Mouse (Mus musculus) mouse embryonic stem cell (cell line): ENCODE data around the gene Sept9.

Source experiments
- in situ Hi-C, 2 experiments: fragments of 300-500 bp; cut with MboI; formaldehyde crosslinking; loops; 1 replicate in 1 of 2; 3 replicates in 1 of 2; pipeline ENCODE4 v1.14.3; 2019 to 2020; ENCODE audit warnings: low sequenced_read_pairs in 2 of 2, low pct_unique_long_range_greater_than_20kb in 1 of 2, mixed read lengths in 1 of 2; ENCODE audit not compliant: unreplicated experiment in 1 of 2

Sept9 gene

GRCm38 (mm10) chr11:117312028-117312901 lies 112.8 kb downstream of the Sept9 start:
- in situ Hi-C loops, result no loop called here

DNA sequence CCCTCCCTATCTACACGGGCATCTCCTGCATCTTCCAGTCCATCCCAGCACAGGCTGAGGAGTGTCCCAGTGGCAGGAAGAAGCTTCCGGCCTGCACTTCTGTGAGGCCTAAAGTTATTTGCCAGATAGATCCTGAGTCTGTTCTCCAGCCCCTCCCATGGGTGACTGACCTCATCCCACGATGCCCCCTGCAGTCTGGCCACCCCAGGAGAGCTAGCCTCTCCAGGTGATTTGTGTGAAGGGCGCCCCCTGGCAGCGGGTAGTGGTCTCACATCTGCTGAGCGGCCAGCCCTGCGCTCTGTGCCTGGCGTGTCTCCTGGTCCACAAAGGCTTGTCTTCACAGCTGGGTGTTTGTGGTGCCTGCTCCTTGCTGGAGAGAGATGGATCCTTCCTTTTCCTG lies 113.5 kb downstream of the Sept9 start:
- in situ Hi-C loops, result no loop called here

DNA sequence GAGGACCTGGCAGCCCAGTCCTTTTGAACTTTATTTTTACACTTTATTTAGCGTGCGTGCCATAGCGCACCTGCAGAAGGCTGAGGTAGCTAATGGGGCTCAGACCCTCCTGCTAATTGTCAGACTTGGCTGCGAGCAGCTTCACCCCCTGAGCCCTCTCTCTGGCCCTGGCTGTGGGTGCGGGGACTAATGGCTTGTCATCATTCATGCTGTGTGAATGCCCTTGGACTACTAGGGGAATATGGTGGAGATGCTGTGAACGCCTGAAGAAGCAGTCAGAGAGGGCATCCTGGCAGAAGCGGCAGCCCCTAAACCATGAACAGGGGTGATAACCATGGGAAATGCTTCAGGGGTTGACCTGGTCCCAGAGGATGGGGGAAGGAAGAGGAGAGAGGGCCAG lies 114.0 kb downstream of the Sept9 start:
- in situ Hi-C loops, result no loop called here

DNA sequence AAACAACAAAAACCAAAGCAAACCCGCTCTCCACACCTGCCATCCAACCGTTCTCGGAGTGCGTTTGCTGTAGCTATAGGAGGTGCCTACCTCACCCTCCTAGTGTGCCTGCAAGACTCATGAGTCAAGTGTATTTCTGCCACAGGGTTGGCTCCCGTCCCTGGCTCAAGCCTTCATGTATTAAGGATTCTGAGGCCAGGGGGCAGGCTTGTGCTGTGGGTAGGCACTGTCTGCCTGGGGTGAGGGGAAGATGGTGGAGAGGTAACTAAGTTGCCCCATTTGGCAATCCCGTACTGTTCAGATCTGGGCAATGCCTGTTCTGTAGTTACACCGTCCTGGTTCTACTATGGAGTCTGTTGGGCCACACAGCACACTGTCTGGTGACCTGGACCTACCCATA lies 114.6 kb downstream of the Sept9 start:
- in situ Hi-C loops, result no loop called here

- in situ Hi-C loops, result no loop called here
Measured at GRCm38 (mm10) chr11:117314520-117314919, 115.1 kb downstream of the Sept9 start.

DNA sequence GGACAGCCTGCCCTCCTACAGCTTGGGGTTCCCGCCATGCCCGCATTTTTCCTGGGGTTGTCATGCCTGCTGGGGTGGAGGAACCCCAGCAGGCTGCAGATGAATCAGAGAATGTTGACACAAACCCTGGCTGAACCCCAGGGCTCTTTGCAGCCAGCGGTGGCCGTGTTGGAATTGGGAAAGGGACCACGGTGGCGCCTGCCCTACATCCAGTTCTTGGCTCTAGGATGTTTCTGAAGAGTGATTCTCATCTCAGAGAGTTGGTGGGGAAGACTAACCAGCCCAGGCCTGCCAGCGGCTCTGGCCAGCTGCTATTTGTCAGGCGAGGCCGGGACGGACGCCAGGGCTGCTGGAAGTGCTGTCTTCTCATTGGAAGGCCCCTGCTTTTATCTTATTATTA lies 115.8 kb downstream of the Sept9 start:
- in situ Hi-C loops, result no loop called here

GRCm38 (mm10) chr11:117316441-117317331 lies 117.2 kb downstream of the Sept9 start:
- in situ Hi-C loops, result no loop called here

- in situ Hi-C loops, result no loop called here
Measured at GRCm38 (mm10) chr11:117317429-117318101, 118.1 kb downstream of the Sept9 start.

DNA sequence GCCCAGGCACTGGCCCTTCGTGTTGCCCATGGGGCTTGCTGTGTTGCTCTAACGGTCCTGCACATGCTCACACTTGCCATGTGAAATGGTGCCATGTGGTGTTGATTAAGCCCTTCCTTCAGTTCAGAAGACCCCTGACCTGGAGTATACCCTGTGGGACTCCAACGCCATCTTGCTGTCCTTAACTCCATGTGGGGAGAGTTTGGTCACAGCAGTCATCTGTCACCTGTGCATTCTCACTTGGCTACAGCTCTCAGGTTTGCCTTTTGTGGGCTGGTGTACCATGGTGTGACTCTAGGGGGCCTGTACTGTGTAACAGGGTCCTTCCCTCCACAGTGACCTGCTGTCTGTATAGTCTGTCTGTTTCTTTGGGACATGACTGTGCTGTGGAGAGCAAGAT lies 118.7 kb downstream of the Sept9 start:
- in situ Hi-C loops, result no loop called here

DNA sequence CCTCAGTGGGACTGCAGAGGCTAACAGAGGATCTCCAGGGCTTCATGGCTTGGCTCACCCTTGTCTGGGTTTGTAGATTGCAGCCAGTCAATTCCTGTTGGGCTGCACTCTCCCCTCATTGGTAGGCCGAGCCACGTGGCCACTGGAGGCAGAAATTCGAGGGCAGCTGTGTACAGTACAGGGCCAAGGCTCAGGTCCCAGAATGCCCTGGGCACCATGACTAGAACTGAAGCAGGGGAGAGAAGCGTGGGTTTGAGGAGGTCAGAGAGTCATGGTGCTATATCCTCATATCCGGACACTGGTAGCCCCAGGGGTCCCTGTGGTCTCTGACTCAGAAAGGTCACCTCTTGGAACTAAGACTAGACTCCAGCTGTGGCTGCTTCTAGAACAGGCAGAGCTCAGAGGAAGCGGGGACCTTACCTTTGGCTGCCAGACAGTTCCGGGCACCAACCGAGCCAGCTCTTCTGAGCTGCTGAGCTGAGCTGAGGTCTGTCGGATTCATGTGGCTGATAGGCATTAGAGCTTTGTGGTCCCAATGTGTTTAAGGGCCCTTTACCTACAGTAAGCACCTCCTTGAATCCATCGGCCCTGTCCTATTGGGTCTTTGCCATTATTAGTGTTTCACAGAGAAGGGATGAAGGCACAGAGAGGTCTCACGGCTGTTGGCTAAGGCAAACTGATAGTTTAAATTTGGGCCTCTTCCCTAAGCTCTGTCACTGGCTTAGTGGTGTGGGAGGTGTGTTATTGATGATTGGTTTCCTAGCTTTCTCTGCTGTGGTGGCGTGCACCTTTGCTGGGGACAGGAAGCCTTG lies 119.5 kb downstream of the Sept9 start:
- in situ Hi-C loops, result no loop called here

GRCm38 (mm10) chr11:117319543-117320335 lies 120.3 kb downstream of the Sept9 start:
- in situ Hi-C loops, result no loop called here

DNA sequence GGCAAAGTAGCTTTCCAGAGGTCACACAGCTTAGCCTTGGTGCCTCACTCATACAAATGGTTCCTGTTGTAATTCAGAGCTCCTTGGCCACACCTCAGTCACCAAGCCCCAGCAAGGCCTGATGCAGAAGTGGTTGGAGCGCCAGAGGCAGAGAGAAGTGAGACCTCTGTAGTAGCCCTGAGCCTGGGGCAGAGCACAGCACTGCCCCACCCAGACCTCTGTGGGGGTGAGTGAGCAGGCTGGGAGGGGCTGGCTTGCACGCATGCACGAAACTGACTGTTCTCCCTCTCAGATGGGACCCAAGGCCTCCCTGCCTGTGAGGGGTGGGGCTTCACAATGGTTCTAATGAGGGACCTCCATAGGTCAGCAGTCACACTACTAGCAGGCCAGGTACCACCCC lies 121.0 kb downstream of the Sept9 start:
- in situ Hi-C loops, result no loop called here

GRCm38 (mm10) chr11:117321311-117321971 lies 122.0 kb downstream of the Sept9 start:
- in situ Hi-C loops, result no loop called here

GRCm38 (mm10) chr11:117322311-117322710 lies 122.8 kb downstream of the Sept9 start:
- in situ Hi-C loops, result no loop called here

- in situ Hi-C loops, result no loop called here
Measured at GRCm38 (mm10) chr11:117322730-117323579, 123.5 kb downstream of the Sept9 start.

DNA sequence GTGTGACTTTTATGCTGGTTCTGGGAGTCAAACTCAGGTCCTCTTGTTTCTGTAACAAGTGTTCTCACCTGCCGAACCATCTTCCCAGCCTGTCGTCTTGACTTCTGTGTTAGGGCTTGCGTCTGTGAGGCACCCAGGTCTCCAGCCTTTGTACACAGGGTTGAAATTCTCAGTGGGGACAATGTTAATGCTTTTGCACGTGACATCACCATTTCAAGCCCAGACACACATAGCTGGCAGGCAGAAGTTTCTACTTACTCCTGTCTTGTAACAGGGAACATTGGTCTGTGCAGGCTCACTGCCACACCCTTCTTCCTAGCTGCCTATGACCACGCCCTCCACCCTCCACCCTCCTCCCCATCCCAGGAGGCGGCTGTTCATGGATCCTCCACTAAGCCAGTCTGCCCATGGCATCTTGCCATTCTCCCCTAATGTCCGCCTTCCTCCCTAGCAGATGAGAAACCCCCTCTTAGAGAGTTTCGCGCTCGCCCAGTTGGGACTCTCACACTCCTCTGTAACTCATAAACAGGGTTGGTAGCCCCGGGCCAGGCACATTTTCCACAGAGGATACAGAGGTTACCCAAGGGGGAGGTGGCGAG lies 124.6 kb downstream of the Sept9 start:
- in situ Hi-C loops, result no loop called here
